Mouse (Mus musculus): Measurements from ENCODE around the gene Ripk3. TPM values are rescaled to one million over a fixed set of nuclear protein-coding genes. Genes with fewer than 3 reads are reported as not detected.
A peak's percentile ranks its signal among the peaks of the same experiment; 100 is the strongest.

Gene Ripk3
- polyA plus RNA-seq, 1 experiment from 2014 or later, result 2.7 TPM

- H3K36me3 ChIP-seq (replicated peaks), result no peaks in the 10 kb centered on the region
- no peak overlapping the region for H3K9ac ChIP-seq
- peaks cover 16% of the 10 kb centered on the region for H3K4me1 ChIP-seq
- H3K4me2 ChIP-seq, result no peak overlapping the region
- no peak for ATAC-seq (replicated peaks)
- no peak overlapping the region for H3K27ac ChIP-seq
- 21% methylated on average over 6 of the region's 6 CpGs for WGBS
- H3K27me3 ChIP-seq (replicated peaks), result peaks cover 85% of the 10 kb centered on the region
- no peak overlapping the region for H3K4me3 ChIP-seq
- H3K9me3 ChIP-seq, result no peaks in the 10 kb centered on the region
Measured at GRCm38 (mm10) chr14:55785195-55785594, 3.5 kb downstream of the Ripk3 start.

- no peak within 1 kb of the TSS for H3K9ac ChIP-seq
- H3K27me3 ChIP-seq (replicated peaks), result peaks cover 75% of the 10 kb centered on the region
- H3K9me3 ChIP-seq, result no peaks in the 10 kb centered on the region
- no peak for ATAC-seq (replicated peaks)
- peaks cover 16% of the 10 kb centered on the region for H3K4me1 ChIP-seq
- H3K27ac ChIP-seq, result no peak within 1 kb of the TSS
- H3K36me3 ChIP-seq (replicated peaks), result no peaks in the 10 kb centered on the region
- H3K4me2 ChIP-seq, result peak within 1 kb of the TSS; percentile 41
- WGBS, result 5% methylated on average over 13 of the region's 13 CpGs
- peak within 1 kb of the TSS; percentile 23 for H3K4me3 ChIP-seq
Measured at GRCm38 (mm10) chr14:55783958-55784235, 4.8 kb downstream of the Ripk3 start, which contains the start of gene Adcy4. Gene Adcy4 (minus strand): TSS chr14:55784095.

- Histone ChIP-seq H3K9me3 (no peaks in the 10 kb centered on the region), H3K27me3 (replicated peaks) (peaks cover 69% of the 10 kb centered on the region), H3K36me3 (replicated peaks) (no peaks in the 10 kb centered on the region), H3K27ac (no peak overlapping the region), H3K4me1 (peaks cover 16% of the 10 kb centered on the region), H3K4me2 (peak overlapping the region; percentile 41), H3K9ac (no peak overlapping the region), H3K4me3 (peak overlapping the region; percentile 23)
- 1% methylated on average over 31 of the region's 31 CpGs for WGBS
- no peak for ATAC-seq (replicated peaks)
Measured at GRCm38 (mm10) chr14:55783171-55783957, 5.3 kb downstream of the Ripk3 start.

GRCm38 (mm10) chr14:55782361-55782960 is 6.2 kb downstream of the Ripk3 start:
- no peak overlapping the region for H3K4me3 ChIP-seq
- H3K36me3 ChIP-seq (replicated peaks), result no peaks in the 10 kb centered on the region
- no peaks in the 10 kb centered on the region for H3K9me3 ChIP-seq
- no peak overlapping the region for H3K27ac ChIP-seq
- peaks cover 13% of the 10 kb centered on the region for H3K4me1 ChIP-seq
- no peak overlapping the region for H3K9ac ChIP-seq
- peak overlapping the region; percentile 2; the same call in 1 of the 2 replicates for H3K4me2 ChIP-seq
- no peak for ATAC-seq (replicated peaks)
- H3K27me3 ChIP-seq (replicated peaks), result peaks cover 60% of the 10 kb centered on the region
- 55% methylated on average over 9 of the region's 9 CpGs for WGBS

GRCm38 (mm10) chr14:55781310-55781709 is 7.4 kb downstream of the Ripk3 start:
- no peak overlapping the region for H3K9ac ChIP-seq
- peak; percentile 90 for ATAC-seq (replicated peaks)
- H3K4me3 ChIP-seq, result 0 out of 2 replicates have a peak overlapping the region, but pooled peaks have one; percentile 17

GRCm38 (mm10) chr14:55780736-55781135 is 7.9 kb downstream of the Ripk3 start:
- no peak for ATAC-seq (replicated peaks)
- WGBS, result 81% methylated on average over 11 of the region's 11 CpGs
- Histone ChIP-seq H3K36me3 (replicated peaks) (no peaks in the 10 kb centered on the region), H3K9me3 (no peaks in the 10 kb centered on the region), H3K27ac (no peak overlapping the region), H3K9ac (no peak overlapping the region), H3K27me3 (replicated peaks) (peaks cover 43% of the 10 kb centered on the region), H3K4me2 (no peak overlapping the region), H3K4me1 (peaks cover 13% of the 10 kb centered on the region), H3K4me3 (no peak overlapping the region)

More at GRCm38 (mm10) chr14:55781310-55781709, 7.4 kb downstream of the Ripk3 start:
- peaks cover 49% of the 10 kb centered on the region for H3K27me3 ChIP-seq (replicated peaks)
- H3K36me3 ChIP-seq (replicated peaks), result no peaks in the 10 kb centered on the region
- H3K4me1 ChIP-seq, result peaks cover 13% of the 10 kb centered on the region
- peak overlapping the region; percentile 39 for H3K4me2 ChIP-seq
- WGBS, result 15% methylated on average over 14 of the region's 14 CpGs
- H3K9me3 ChIP-seq, result no peaks in the 10 kb centered on the region
- H3K27ac ChIP-seq, result no peak overlapping the region

- no peak overlapping the region for H3K27ac ChIP-seq
- 72% methylated on average over 16 of the region's 16 CpGs for WGBS
- no peak overlapping the region for H3K9ac ChIP-seq
- no peak overlapping the region for H3K4me2 ChIP-seq
- no peaks in the 10 kb centered on the region for H3K36me3 ChIP-seq (replicated peaks)
- H3K27me3 ChIP-seq (replicated peaks), result peaks cover 32% of the 10 kb centered on the region
- no peak for ATAC-seq (replicated peaks)
- H3K4me1 ChIP-seq, result peaks cover 13% of the 10 kb centered on the region
- no peaks in the 10 kb centered on the region for H3K9me3 ChIP-seq
- H3K4me3 ChIP-seq, result no peak overlapping the region
Measured at GRCm38 (mm10) chr14:55779656-55780055, 9.0 kb downstream of the Ripk3 start.

GRCm38 (mm10) chr14:55778686-55779085 is 10.0 kb downstream of the Ripk3 start:
- no peak overlapping the region for H3K4me3 ChIP-seq
- H3K9me3 ChIP-seq, result no peaks in the 10 kb centered on the region
- peaks cover 23% of the 10 kb centered on the region for H3K27me3 ChIP-seq (replicated peaks)
- WGBS, result 90% methylated on average over 15 of the region's 15 CpGs
- H3K4me2 ChIP-seq, result no peak overlapping the region
- no peak overlapping the region for H3K9ac ChIP-seq
- ATAC-seq (replicated peaks), result no peak
- H3K4me1 ChIP-seq, result peaks cover 10% of the 10 kb centered on the region
- H3K27ac ChIP-seq, result no peak overlapping the region
- H3K36me3 ChIP-seq (replicated peaks), result no peaks in the 10 kb centered on the region

GRCm38 (mm10) chr14:55777806-55778205 is 10.9 kb downstream of the Ripk3 start:
- 93% methylated on average over 11 of the region's 11 CpGs for WGBS
- no peak overlapping the region for H3K27ac ChIP-seq
- no peaks in the 10 kb centered on the region for H3K9me3 ChIP-seq
- peaks cover 6% of the 10 kb centered on the region; the same call in 1 of the 2 replicates for H3K4me1 ChIP-seq
- H3K9ac ChIP-seq, result no peak overlapping the region
- peaks cover 19% of the 10 kb centered on the region for H3K27me3 ChIP-seq (replicated peaks)
- no peak overlapping the region for H3K4me2 ChIP-seq
- H3K36me3 ChIP-seq (replicated peaks), result no peaks in the 10 kb centered on the region
- ATAC-seq (replicated peaks), result no peak
- no peak overlapping the region for H3K4me3 ChIP-seq

GRCm38 (mm10) chr14:55777176-55777575 is 11.5 kb downstream of the Ripk3 start:
- no peak overlapping the region for H3K4me2 ChIP-seq
- no peak overlapping the region for H3K4me3 ChIP-seq
- H3K9me3 ChIP-seq, result no peaks in the 10 kb centered on the region
- no peak for ATAC-seq (replicated peaks)
- peaks cover 6% of the 10 kb centered on the region; the same call in 1 of the 2 replicates for H3K4me1 ChIP-seq
- H3K9ac ChIP-seq, result no peak overlapping the region
- H3K27ac ChIP-seq, result no peak overlapping the region
- H3K36me3 ChIP-seq (replicated peaks), result no peaks in the 10 kb centered on the region
- WGBS, result 55% methylated on average over 3 of the region's 3 CpGs
- H3K27me3 ChIP-seq (replicated peaks), result peaks cover 16% of the 10 kb centered on the region

GRCm38 (mm10) chr14:55776711-55777110 is 12.0 kb downstream of the Ripk3 start:
- H3K27ac ChIP-seq, result no peak overlapping the region
- H3K9ac ChIP-seq, result no peak overlapping the region
- no peaks in the 10 kb centered on the region for H3K36me3 ChIP-seq (replicated peaks)
- WGBS, result 69% methylated on average over 7 of the region's 7 CpGs
- no peaks in the 10 kb centered on the region for H3K9me3 ChIP-seq
- no peak overlapping the region for H3K4me2 ChIP-seq
- no peak for ATAC-seq (replicated peaks)
- H3K4me1 ChIP-seq, result peaks cover 6% of the 10 kb centered on the region; the same call in 1 of the 2 replicates
- no peak overlapping the region for H3K4me3 ChIP-seq
- peaks cover 11% of the 10 kb centered on the region for H3K27me3 ChIP-seq (replicated peaks)

GRCm38 (mm10) chr14:55769087-55769703 is 19.5 kb downstream of the Ripk3 start:
- Histone ChIP-seq H3K27ac (no peak overlapping the region), H3K9me3 (no peaks in the 10 kb centered on the region), H3K4me1 (peaks cover 12% of the 10 kb centered on the region; the same call in 1 of the 2 replicates), H3K27me3 (replicated peaks) (peaks cover 51% of the 10 kb centered on the region), H3K9ac (no peak overlapping the region), H3K36me3 (replicated peaks) (no peaks in the 10 kb centered on the region), H3K4me3 (no peak overlapping the region), H3K4me2 (no peak overlapping the region)
- 75% methylated on average over 16 of the region's 16 CpGs for whole genome bisulfite sequencing
- no peak for ATAC-seq (replicated peaks)

All from midbrain, embryonic 15.5 days (tissue).